Mouse (Mus musculus): ENCODE results near the gene Fam207a.

Fam207a gene

GRCm38 (mm10) chr10:77531026-77532019, 15.7 kb upstream of the Fam207a start:
- no peak for DNase-seq

GRCm38 (mm10) chr10:77530140-77530539, 14.6 kb upstream of the Fam207a start, which contains the start of gene Itgb2:
Gene Itgb2, plus strand, starts transcription at chr10:77530252.
- no peak for DNase-seq

- DNase-seq = no peak
Measured at GRCm38 (mm10) chr10:77528634-77529033, 13.0 kb upstream of the Fam207a start.

DNA sequence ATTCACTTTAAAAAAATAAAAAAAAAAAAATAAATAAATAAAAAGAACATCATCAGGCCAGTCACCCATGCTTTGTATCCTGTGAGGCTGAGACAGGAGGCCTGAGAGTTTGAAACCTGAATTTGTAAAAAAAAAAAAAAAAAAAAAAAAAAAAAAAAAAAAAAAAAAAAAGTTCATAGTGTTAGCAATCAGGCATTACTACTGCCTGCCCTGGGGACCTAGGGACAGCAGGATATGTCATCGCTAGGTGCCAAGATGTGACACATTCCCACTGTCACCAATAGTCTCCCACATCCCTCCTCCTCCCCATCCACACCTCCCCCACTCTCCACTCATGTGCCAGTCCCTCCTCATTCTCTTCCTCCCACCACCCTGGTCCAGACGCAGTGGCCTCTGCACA, 10.9 kb upstream of the Fam207a start:
- no peak for DNase-seq

DNA sequence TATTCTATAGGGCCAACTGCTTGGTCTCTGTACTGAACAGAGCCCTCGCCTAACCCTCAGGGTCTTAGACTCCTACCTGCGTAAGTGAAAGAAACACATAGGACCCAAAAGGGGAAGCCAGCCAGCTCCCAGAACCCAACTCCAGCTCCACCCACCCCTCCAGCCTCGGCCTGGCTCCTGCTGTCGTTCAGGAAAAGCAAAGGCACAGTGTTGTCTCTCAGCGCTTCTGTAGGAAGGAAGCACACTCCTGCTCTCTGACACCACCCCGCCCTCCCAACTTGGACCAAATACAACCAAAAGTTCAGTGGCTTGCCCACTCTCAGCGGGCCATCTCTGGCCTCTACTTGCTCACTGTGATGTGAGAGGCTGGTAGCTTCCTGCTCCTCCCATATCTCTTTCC, 7.7 kb upstream of the Fam207a start:
- no peak for DNase-seq

DNA sequence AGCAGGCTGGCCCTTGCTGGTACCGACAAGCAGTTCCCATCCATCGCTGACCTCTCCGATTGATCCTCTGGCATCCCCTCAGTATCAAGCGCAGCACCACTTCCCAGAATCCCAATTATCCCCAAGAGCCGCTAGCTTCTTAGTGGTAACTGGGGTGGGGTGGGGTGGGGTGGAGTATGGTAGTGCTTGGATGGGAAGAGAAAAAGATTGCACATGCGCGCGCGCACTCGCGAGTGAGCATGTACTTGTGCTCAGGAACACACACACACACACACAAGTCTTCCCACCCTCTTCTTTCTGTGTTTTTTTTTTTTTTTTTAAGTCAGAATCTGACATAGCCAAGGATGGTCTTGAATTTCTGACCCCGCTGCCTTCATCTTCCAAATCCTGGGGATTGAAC, 7.2 kb upstream of the Fam207a start:
- no peak for DNase-seq

DNA sequence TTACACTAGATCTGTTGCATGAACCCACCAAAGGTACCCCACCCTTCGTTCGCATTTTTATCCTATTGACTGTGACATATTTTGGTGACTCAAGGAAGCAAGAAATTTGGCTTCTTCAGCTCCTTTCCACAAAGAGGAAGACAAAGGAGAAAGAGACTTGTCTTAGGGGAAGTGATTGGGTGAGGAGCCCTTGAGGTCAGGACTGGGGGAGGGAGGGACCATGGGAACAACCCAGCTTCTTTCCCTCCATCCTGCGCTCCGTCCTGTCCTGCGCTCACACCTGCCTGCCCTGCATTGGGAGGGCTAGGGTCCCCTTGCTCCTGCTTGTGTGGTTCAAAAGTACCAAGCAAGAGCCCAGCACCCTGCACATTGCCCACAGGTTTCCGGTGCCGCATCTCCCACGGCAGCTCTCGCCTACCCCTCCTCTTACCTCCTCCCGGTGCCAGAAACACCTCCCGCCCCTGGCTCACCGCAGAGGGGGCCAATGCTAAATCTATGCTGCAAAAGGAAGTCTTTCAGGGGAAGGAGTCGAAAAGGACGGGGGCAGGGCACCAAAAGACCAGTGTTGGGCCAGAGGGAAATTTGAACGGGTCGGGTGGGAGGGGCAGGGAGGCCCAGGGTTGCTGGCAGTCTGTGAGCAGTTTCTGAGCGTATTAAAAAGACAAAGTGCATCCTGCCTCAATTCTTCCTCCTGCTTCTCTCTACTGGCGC, 6.6 kb upstream of the Fam207a start:
- DNase-seq = no peak

- no peak for DNase-seq
Measured at GRCm38 (mm10) chr10:77520497-77520896, 4.9 kb upstream of the Fam207a start.

DNA sequence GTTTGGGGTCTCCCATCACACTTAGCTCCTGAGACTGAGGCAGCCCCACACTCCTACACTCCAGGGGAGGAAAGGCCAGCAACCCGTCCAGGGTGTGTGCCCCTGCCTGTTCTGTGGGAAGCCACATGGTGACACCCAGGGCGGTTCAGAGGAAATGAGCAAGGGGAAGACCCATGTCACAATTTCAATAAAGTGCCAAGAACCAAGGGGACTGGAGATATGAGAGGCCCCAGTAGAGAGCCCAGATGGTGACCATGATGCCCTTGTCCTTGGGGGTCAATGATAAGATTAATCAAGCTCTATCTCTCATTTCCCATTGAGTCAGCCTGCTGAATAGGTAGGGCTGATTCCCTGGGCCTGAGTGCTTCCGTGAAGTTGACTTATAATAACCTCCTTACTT, 3.6 kb upstream of the Fam207a start:
- DNase-seq = no peak

DNA sequence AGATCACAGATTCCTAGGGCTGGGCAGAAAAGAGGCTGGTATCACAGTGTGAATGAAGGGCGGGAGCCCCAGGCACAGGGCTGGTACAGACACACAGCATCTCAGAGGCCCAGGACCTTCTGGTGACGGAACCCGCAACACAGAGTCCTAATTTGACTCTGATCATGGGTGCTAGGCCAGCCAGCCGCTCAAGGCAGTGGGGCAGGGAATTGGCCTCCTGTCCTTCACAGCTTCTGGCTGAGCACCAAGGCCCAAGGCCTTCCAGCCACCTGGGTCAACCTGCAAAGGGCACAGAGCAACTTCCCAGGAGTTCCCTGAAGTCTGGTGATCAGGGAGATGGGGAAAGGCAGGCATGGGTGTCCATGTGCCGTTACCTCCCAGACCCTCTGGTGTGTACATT, 2.2 kb upstream of the Fam207a start:
- DNase-seq = no peak

- peak; percentile 63 for DNase-seq
Measured at GRCm38 (mm10) chr10:77517066-77517620, 1.6 kb upstream of the Fam207a start.

GRCm38 (mm10) chr10:77516379-77516951, 880 bp upstream of the Fam207a start:
- no peak for DNase-seq

DNA sequence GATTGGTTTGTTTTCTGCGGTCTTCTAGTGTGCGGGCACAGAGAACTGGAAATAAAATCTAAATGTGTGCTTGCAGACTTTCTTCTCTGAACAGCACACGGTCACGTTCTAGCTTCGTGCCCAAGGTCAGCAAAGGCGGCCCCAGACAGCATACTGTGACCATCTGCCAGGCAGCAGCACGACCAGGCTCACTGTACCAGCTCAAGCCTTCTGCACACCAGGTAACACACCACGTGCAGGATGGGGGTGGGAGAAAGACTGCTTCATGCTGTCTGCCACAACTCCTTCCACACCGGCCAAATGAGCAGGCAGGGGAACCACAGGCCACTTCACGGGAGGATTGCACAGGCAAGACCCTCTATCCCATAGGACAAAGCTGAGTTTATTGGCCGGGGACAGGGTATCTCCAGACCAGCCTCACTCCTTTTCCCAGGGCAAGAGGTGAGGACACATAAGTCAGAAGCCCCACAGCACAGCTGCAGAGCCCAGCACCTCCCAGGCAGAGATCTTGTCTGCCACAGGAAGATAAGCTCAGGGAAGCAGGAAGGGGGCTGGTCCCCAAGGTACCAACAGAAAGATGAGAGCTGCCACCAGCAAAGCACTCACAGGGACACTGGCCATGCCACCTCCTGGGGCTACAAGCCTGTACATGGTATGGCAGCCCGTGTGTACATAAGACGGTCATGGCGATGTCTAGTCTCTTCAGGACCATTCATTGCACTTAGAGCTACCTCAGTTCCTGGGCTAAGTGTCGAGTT, 5.2 kb downstream of the Fam207a start:
- DNase-seq = peak; percentile 72

DNA sequence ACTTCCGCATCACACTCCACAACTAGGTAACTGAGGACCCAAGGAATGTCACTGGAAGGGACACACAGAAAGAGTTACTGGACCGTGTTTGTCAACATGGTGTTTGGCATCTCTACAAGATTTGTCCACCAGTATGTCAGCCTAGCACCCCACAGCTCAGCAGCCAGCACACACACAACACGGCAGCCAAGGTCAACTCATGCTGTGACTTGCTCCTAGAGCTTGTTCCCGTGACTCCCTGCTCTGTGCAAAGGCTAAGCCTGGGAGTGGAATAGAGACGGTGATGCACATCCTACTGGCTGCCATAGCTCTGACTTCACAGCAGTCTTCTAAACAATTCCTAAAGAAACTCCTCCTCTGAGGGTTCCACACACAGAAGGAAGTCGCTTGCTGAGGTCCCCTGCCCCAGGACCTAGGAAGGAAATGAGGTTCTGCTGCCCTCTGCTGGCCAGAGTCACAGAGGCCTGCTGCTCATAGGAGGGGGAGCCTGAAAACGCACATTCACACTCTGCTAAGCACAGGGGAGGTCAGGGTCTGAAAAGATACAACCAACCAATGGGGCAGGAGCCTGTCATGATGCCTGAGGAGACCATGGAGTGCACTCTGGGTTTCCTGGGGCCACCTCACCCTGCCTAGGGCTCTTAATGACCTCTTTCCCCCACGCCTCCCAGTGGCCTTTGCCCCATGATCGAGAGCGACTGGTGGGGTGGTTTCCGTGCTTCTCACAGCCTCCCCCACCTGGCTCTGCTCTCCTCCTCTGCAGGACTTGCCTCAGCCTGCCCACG, 6.0 kb downstream of the Fam207a start:
- peak; percentile 89 for DNase-seq

DNA sequence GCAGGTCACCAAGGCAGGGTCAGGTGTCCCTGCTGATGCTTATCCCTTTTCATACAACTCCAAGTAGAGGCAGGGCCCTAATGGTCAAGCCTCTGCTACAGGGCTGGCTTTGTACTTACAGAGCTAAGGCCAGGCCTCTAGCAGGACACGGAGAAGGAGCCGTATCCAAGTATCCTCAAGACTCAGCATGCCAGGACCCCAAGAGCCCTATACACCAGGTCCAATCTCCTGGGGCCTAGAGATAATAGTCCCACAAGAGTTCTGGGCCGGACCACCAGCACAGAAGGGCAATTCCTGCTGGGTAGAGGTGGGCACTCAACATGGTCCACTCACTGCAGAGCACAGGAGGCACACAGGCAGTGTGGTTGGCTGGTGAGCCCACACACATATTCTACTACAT, 6.8 kb downstream of the Fam207a start:
- no peak for DNase-seq

- DNase-seq = no peak
Measured at GRCm38 (mm10) chr10:77507779-77508178, 7.8 kb downstream of the Fam207a start.

DNA sequence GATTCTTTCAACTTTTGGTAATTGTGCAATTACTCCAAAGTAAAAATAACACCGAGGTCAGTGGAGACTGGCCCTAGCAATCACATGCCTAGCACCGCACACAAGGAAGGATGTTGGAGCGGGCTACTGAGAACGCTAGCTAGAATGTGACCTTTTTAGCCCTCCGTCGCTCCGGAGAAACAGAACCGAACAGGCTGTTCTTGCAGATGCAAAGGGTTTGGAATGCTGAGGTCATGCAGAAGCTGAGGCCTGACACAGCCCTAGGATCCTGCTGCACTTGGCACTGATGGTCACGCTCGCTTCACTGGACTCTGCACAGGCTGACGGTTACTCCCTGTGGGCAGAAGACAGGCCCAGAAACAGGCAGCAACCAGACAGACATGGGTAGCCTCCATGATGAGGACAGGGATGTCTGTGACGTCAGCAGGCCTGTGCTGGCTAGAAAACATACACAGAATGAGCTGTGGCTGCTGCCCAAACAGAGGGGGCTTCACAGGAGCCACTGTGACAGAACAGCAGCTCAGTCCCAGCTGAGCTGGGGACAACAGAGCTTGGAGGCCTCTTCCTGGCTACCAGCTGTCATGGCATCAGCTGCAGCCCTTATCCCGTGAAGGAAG, 8.5 kb downstream of the Fam207a start:
- no peak for DNase-seq

- peak; percentile 80 for DNase-seq
Measured at GRCm38 (mm10) chr10:77506526-77506925, 9.1 kb downstream of the Fam207a start.

GRCm38 (mm10) chr10:77504143-77504542, 11.4 kb downstream of the Fam207a start:
- no peak for DNase-seq

- peak; percentile 45 for DNase-seq
Measured at GRCm38 (mm10) chr10:77502967-77503922, 12.3 kb downstream of the Fam207a start.

Data from cerebellum, adult 11 months (tissue).